Mouse (Mus musculus) C2C12 (cell line): ENCODE results near the gene Cst9. TPM values are rescaled to one million over a fixed set of nuclear protein-coding genes. Genes with fewer than 3 reads are reported as not detected.

Source experiments
- H3K27me3 ChIP-seq: one replicate; pipeline ENCODE4 v1.6.1; 2011; ENCODE audit not compliant: control insufficient read depth, insufficient read depth, insufficient read length
- H3K36me3 ChIP-seq: one replicate; pipeline ENCODE4 v1.6.1; 2011; ENCODE audit not compliant: control insufficient read depth, insufficient read depth
- H3K4me3 ChIP-seq: one replicate; pipeline ENCODE4 v1.5.1; 2011; ENCODE audit warnings: mild to moderate bottlenecking, control low read depth; ENCODE audit not compliant: poor library complexity, insufficient read depth, severe bottlenecking
- H3K79me2 ChIP-seq: one replicate; pipeline ENCODE4 v1.6.1; 2011; ENCODE audit not compliant: control insufficient read depth, insufficient read depth
- H3K79me3 ChIP-seq: one replicate; pipeline ENCODE4 v1.6.1; 2011; ENCODE audit warnings: low read depth, control low read depth
- H3ac ChIP-seq: one replicate; pipeline ENCODE3; 2011; ENCODE audit warnings: low read depth; ENCODE audit not compliant: control insufficient read depth, insufficient read length
- CEBPB ChIP-seq: IDR thresholded peaks from one replicate; pipeline ENCODE4 v1.6.1; 2011; ENCODE audit warnings: low read depth, mild to moderate bottlenecking, control low read depth, moderate library complexity
- CTCF ChIP-seq: IDR thresholded peaks from one replicate; pipeline ENCODE4 v1.5.1; 2011; ENCODE audit not compliant: control insufficient read depth, insufficient read depth, insufficient read length
- FOSL1 ChIP-seq: IDR thresholded peaks from one replicate; pipeline ENCODE4 v1.8.0; 2011; ENCODE audit warnings: mild to moderate bottlenecking, low read length; ENCODE audit not compliant: poor library complexity, insufficient read depth, severe bottlenecking
- MAX ChIP-seq: IDR thresholded peaks from one replicate; pipeline ENCODE4 v1.6.1; 2011; ENCODE audit warnings: mild to moderate bottlenecking, control low read depth
- MYOD1 ChIP-seq: IDR thresholded peaks from one replicate; pipeline ENCODE4 v1.6.1; 2011; ENCODE audit warnings: low read depth; ENCODE audit not compliant: control insufficient read depth, insufficient read length
- MYOG ChIP-seq: IDR thresholded peaks from one replicate; pipeline ENCODE4 v1.6.1; 2011; ENCODE audit not compliant: control insufficient read depth, insufficient read length; ENCODE audit errors: extremely low read depth
- USF1 ChIP-seq: IDR thresholded peaks from one replicate; pipeline ENCODE4 v1.6.1; 2011; ENCODE audit warnings: low read depth, mild to moderate bottlenecking, control low read depth, moderate library complexity
- polyA plus RNA-seq: library from polyadenylated mRNA; unstranded; fragments of >200 nt; fragmentation: generic; extraction: Trizol; gene quantifications from one replicate; pipeline ENCODE4 v1.2.1, GENCODE M21; 2012; ENCODE audit warnings: missing spikeins

Cst9 gene
- polyA plus RNA-seq, 1 experiment: 0.06 TPM

GRCm38 (mm10) chr2:148879199-148879598 is 44.3 kb downstream of the Cst9 start:
- H3K36me3 ChIP-seq: no peaks in the 10 kb centered on the region
- H3ac ChIP-seq: no peak overlapping the region
- no peak for TF ChIP-seq MYOG
- TF ChIP-seq USF1: no peak
- TF ChIP-seq CEBPB: no peak
- TF ChIP-seq FOSL1: no peak
- no peak for TF ChIP-seq MYOD1
- no peak for TF ChIP-seq MAX
- no peak for TF ChIP-seq CTCF
- no peaks in the 10 kb centered on the region for H3K27me3 ChIP-seq
- H3K79me2 ChIP-seq: peaks cover 11% of the 10 kb centered on the region
- H3K4me3 ChIP-seq: no peak overlapping the region
- peaks cover 9% of the 10 kb centered on the region for H3K79me3 ChIP-seq

DNA sequence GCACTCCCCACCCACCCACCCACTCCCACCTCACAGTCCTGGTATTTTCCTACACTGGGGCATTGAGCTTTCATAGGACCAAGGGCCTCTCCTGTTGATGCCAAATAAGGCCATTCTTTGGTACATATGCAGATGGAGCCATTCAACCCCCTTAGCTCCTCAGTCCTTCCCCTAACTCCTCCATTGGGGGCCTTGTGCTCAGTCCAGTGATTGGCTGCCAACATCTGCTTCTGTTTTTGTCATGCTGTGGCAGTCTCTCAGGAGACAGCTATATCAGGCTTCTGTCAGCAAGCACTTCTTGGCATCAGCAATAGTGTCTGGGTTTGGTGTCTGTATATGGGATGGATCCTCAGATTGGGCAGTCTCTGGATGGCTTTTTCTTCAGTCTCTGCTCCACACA is 49.8 kb downstream of the Cst9 start:
- Histone ChIP-seq H3K79me2 (no peaks in the 10 kb centered on the region), H3K36me3 (no peaks in the 10 kb centered on the region)
- TF ChIP-seq USF1: no peak
- no peak for TF ChIP-seq MYOG
- TF ChIP-seq CTCF: no peak
- no peak for TF ChIP-seq MAX
- TF ChIP-seq CEBPB: no peak
- no peak for TF ChIP-seq FOSL1
- no peak for TF ChIP-seq MYOD1

More for the DNA sequence above, 49.8 kb downstream of the Cst9 start:
- Histone ChIP-seq H3ac (no peak overlapping the region), H3K4me3 (no peak overlapping the region), H3K79me3 (no peaks in the 10 kb centered on the region), H3K27me3 (no peaks in the 10 kb centered on the region)

Other genes with a start within 250 kb of the Cst9 start
- gene Nxt1, start 162.5 kb upstream of the Cst9 start, polyA plus RNA-seq: 77.3 TPM
- 6.9 TPM for gene Gzf1, start 154.1 kb upstream of the Cst9 start, polyA plus RNA-seq
- gene Napb, start 102.7 kb upstream of the Cst9 start, polyA plus RNA-seq: 0.62 TPM
- gene Cstl1, start 84.8 kb upstream of the Cst9 start, polyA plus RNA-seq: 0.12 TPM
- gene Cst11, start 63.6 kb upstream of the Cst9 start, polyA plus RNA-seq: not detected
- gene 8030411F24Rik, start 53.1 kb upstream of the Cst9 start, polyA plus RNA-seq: not detected
- gene Cst12, start 45.8 kb upstream of the Cst9 start, polyA plus RNA-seq: not detected
- gene Cst8, start 36.4 kb upstream of the Cst9 start, polyA plus RNA-seq: not detected
- gene Cst13, start 15.1 kb upstream of the Cst9 start, polyA plus RNA-seq: not detected
- gene 9230104L09Rik, start 29.9 kb downstream of the Cst9 start, polyA plus RNA-seq: not detected
- gene Cst3, start 40.5 kb downstream of the Cst9 start, polyA plus RNA-seq: 617 TPM
- gene Gm1330, start 168.1 kb downstream of the Cst9 start, polyA plus RNA-seq: not detected
- not detected for gene Gm10750, start 182.1 kb downstream of the Cst9 start, polyA plus RNA-seq